Mouse (Mus musculus) liver, adult 2 months (tissue): Measurements from ENCODE around the gene Sox6. TPM values are rescaled to one million over a fixed set of nuclear protein-coding genes. Genes with fewer than 3 reads are reported as not detected.

Experiments
- DNase-seq: peaks from one replicate; pipeline ENCODE4 v3.0.0-alpha.2; 2011; ENCODE audit warnings: low read depth, low spot score; ENCODE audit errors: extremely low read depth
- H3K27ac ChIP-seq: fragments of 200-500 bp; replicated peaks from 2 replicates; pipeline ENCODE4 v1.5.1; 2012; ENCODE audit warnings: low read depth, mild to moderate bottlenecking, control low read depth, inconsistent platforms, low read length; ENCODE audit not compliant: insufficient read depth
- H3K27me3 ChIP-seq: fragments of 200-500 bp; 2 replicates; pipeline ENCODE4 v1.6.1; 2012; ENCODE audit warnings: mild to moderate bottlenecking, moderate library complexity, low read length, inconsistent platforms; ENCODE audit not compliant: control insufficient read depth, insufficient read depth
- H3K36me3 ChIP-seq: fragments of 200-500 bp; 2 replicates; pipeline ENCODE4 v1.6.1; 2012; ENCODE audit warnings: low read length, inconsistent platforms; ENCODE audit not compliant: control insufficient read depth, insufficient read depth
- H3K4me1 ChIP-seq: fragments of 200-500 bp; 2 replicates; pipeline ENCODE4 v1.6.1; 2011; ENCODE audit warnings: low read length; ENCODE audit not compliant: control insufficient read depth, insufficient read depth
- H3K4me3 ChIP-seq: fragments of 200-500 bp; 2 replicates; pipeline ENCODE4 v1.5.1; 2011; ENCODE audit warnings: low read depth, mild to moderate bottlenecking, control low read depth, low read length, moderate library complexity; ENCODE audit not compliant: insufficient read depth
- H3K79me2 ChIP-seq: fragments of 200-500 bp; 2 replicates; pipeline ENCODE4 v1.6.1; 2012; ENCODE audit warnings: inconsistent platforms, mild to moderate bottlenecking, low read length, moderate library complexity; ENCODE audit not compliant: control insufficient read depth, insufficient read depth
- H3K9ac ChIP-seq: fragments of 200-500 bp; 2 replicates; pipeline ENCODE4 v1.6.1; 2012; ENCODE audit warnings: low read depth, mild to moderate bottlenecking, control low read depth, inconsistent platforms, low read length
- CTCF ChIP-seq: fragments of 200-500 bp; IDR thresholded peaks from 2 replicates; pipeline ENCODE4 v1.5.1; 2011; ENCODE audit warnings: low read depth, low read length, control low read depth
- POLR2A ChIP-seq: fragments of 200-500 bp; IDR thresholded peaks from 2 replicates; pipeline ENCODE4 v1.6.1; 2011; ENCODE audit warnings: low read length, control low read depth; ENCODE audit not compliant: insufficient read depth; ENCODE audit errors: extremely low read depth
- WGBS: fragments of 180-500 bp; shearing (Covaris S2); methylation state at CpG from one replicate; pipeline ENCODE4 v1.1.7; 2018; 5-methylcytosine and 5-hydroxymethylcytosine counted together
- polyA plus RNA-seq: library from polyadenylated mRNA; depleted of rRNA; stranded (reverse); fragments of >200 nt; gene quantifications from 2 replicates; pipeline ENCODE4 v1.2.3, GENCODE M21; 2012
- total RNA-seq: library from RNA; depleted of rRNA; stranded (reverse); fragments of >200 nt; gene quantifications from 2 replicates; pipeline ENCODE4 v1.2.3, GENCODE M21; 2014

Gene Sox6
- total and polyA plus RNA-seq, 2 experiments, result 16.0 to 34.8 TPM

DNA sequence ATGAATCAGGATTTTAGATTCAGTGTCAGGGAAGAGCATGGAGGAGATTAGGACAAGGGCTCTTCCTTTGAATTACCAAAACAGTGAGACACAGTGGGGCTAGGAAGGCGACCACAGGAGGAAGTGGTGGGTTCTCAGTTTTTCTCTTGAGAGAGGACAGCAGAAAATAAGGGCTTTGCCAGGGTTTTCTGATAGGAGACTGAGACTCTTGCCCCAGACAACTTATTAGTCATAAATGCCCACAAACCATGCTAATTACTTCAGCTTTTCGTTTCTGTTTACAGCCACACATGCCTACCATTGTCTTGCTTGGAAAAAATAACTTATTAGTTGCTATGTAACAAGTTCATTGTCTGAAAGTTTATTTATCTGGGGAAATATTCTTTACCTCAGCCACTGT lies 507.4 kb downstream of the Sox6 start:
- H3K27ac ChIP-seq, result no peak overlapping the region
- DNase-seq, result no peak
- TF ChIP-seq POLR2A (no peak), CTCF (no peak)
- no peak overlapping the region for H3K9ac ChIP-seq
- H3K4me1 ChIP-seq, result peaks cover 6% of the 10 kb centered on the region
- no peaks in the 10 kb centered on the region for H3K79me2 ChIP-seq
- no peaks in the 10 kb centered on the region for H3K27me3 ChIP-seq
- WGBS, result 78% methylated on average over 2 of the region's 2 CpGs
- peaks cover 2% of the 10 kb centered on the region; the same call in 1 of the 2 replicates for H3K36me3 ChIP-seq
- no peak overlapping the region for H3K4me3 ChIP-seq

GRCm38 (mm10) chr7:115517701-115518100 lies 520.9 kb downstream of the Sox6 start:
- Histone ChIP-seq H3K36me3 (peaks cover 2% of the 10 kb centered on the region), H3K27ac (no peak overlapping the region), H3K4me1 (no peaks in the 10 kb centered on the region), H3K4me3 (no peak overlapping the region), H3K27me3 (no peaks in the 10 kb centered on the region), H3K9ac (no peak overlapping the region), H3K79me2 (no peaks in the 10 kb centered on the region)
- DNase-seq, result no peak
- no peak for TF ChIP-seq POLR2A
- TF ChIP-seq CTCF, result no peak
- 93% methylated on average over 1 of the region's 1 CpGs for WGBS

DNA sequence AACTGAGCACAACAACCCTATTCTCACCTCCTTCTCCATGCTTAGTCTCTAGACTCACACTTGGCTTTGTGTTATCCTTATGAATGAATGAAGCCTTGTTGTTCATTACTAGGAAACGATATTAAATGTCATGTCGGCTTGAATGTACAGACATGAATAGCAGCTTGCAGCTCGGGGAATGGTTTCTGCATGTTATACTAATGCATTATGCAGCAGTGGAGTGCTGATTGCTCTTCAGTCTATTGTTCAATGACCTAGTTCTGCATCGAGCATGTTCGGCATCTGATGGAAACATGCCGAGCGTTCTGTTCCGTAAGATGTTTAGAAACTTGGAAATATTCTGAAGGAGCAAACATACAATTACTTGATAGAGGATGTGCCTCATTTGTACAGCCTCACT lies 524.9 kb downstream of the Sox6 start:
- Histone ChIP-seq H3K27me3 (no peaks in the 10 kb centered on the region), H3K4me3 (no peak overlapping the region), H3K4me1 (no peaks in the 10 kb centered on the region), H3K79me2 (no peaks in the 10 kb centered on the region), H3K36me3 (peaks cover 9% of the 10 kb centered on the region), H3K9ac (no peak overlapping the region), H3K27ac (no peak overlapping the region)
- no peak for DNase-seq
- TF ChIP-seq POLR2A, result no peak
- no peak for TF ChIP-seq CTCF
- WGBS, result 97% methylated on average over 8 of the region's 8 CpGs

DNA sequence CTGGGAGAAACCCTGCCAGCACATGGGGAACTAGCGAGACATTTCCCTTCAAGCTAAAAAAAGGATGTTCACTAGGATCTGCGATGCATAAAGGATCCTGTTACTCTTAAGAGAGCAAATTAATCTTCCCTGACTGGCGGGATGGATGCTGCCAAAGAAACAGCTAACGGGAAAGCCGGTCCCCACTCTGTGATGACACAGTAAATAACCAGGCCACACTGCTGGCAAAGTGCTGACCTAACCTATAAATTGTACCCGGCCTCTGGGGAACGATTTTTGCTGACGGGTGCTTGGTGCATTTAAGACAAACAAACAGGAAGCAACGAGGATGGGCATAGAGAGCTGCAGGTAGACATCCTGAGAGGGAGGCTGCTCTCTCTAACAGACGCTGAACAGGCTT lies 526.8 kb downstream of the Sox6 start:
- Histone ChIP-seq H3K79me2 (no peaks in the 10 kb centered on the region), H3K27ac (no peak overlapping the region), H3K9ac (no peak overlapping the region), H3K4me3 (no peak overlapping the region), H3K4me1 (no peaks in the 10 kb centered on the region), H3K27me3 (no peaks in the 10 kb centered on the region), H3K36me3 (peaks cover 10% of the 10 kb centered on the region)
- no peak for DNase-seq
- TF ChIP-seq POLR2A, result no peak
- TF ChIP-seq CTCF, result no peak
- WGBS, result 78% methylated on average over 10 of the region's 10 CpGs

GRCm38 (mm10) chr7:115511091-115511490 lies 527.5 kb downstream of the Sox6 start:
- Histone ChIP-seq H3K36me3 (peaks cover 10% of the 10 kb centered on the region), H3K79me2 (no peaks in the 10 kb centered on the region), H3K9ac (no peak overlapping the region), H3K4me3 (no peak overlapping the region), H3K27ac (no peak overlapping the region), H3K4me1 (no peaks in the 10 kb centered on the region), H3K27me3 (no peaks in the 10 kb centered on the region)
- WGBS, result 82% methylated on average over 5 of the region's 5 CpGs
- TF ChIP-seq POLR2A (no peak), CTCF (no peak)
- no peak for DNase-seq

- 89% methylated on average over 5 of the region's 5 CpGs for WGBS
Measured at GRCm38 (mm10) chr7:115510045-115510444, 528.6 kb downstream of the Sox6 start.

More at GRCm38 (mm10) chr7:115510045-115510444, 528.6 kb downstream of the Sox6 start:
- Histone ChIP-seq H3K27me3 (no peaks in the 10 kb centered on the region), H3K36me3 (peaks cover 10% of the 10 kb centered on the region), H3K79me2 (no peaks in the 10 kb centered on the region), H3K4me1 (no peaks in the 10 kb centered on the region), H3K27ac (no peak overlapping the region), H3K9ac (no peak overlapping the region), H3K4me3 (no peak overlapping the region)
- no peak for TF ChIP-seq CTCF
- no peak for TF ChIP-seq POLR2A
- no peak for DNase-seq
